Mouse (Mus musculus) liver, embryonic 14.5 days (tissue): ENCODE measurements around the gene Tm9sf3. TPM values are rescaled to one million over a fixed set of nuclear protein-coding genes. Genes with fewer than 3 reads are reported as not detected.

Source experiments
- ATAC-seq: fragments of 200-750 bp; cut with Nextera tagmentation; 2 replicates; pipeline ENCODE4 v1.8.0; 2017; ENCODE audit warnings: moderate number of reproducible peaks, mild to moderate bottlenecking, moderate library complexity; ENCODE audit not compliant: insufficient read depth
- DNase-seq, 3 experiments: peaks; one replicate each; pipeline ENCODE4 v3.0.0-alpha.2; 2012 to 2013; ENCODE audit warnings: low read depth in 3 of 3, low spot score in 3 of 3
- H3K27ac ChIP-seq: fragments of 300-500 bp; sonication (generic); 2 replicates; pipeline ENCODE4 v1.5.1; 2014; ENCODE audit warnings: moderate library complexity, mild to moderate bottlenecking, control low read depth, inconsistent platforms
- H3K27me3 ChIP-seq: fragments of 300-500 bp; sonication (generic); 2 replicates; pipeline ENCODE4 v1.6.1; 2014; ENCODE audit warnings: mild to moderate bottlenecking, low read length, moderate library complexity; ENCODE audit not compliant: control insufficient read depth, insufficient read depth
- H3K36me3 ChIP-seq: fragments of 300-500 bp; sonication (generic); replicated peaks from 2 replicates; pipeline ENCODE4 v1.6.1; 2014; ENCODE audit warnings: low read depth; ENCODE audit not compliant: control insufficient read depth, insufficient read depth
- H3K4me1 ChIP-seq, 2 experiments: fragments of 200-500 bp in 1 of 2; fragments of 300-500 bp in 1 of 2; sonication (generic) in 1 of 2; replicated peaks; 2 replicates each; pipeline ENCODE4 v1.6.1; 2012 to 2014; ENCODE audit warnings: antibody characterized with exemption in 1 of 2, inconsistent platforms in 1 of 2, low read length in 1 of 2; ENCODE audit not compliant: control insufficient read depth in 2 of 2, insufficient read depth in 2 of 2
- H3K4me2 ChIP-seq: fragments of 300-500 bp; sonication (generic); 2 replicates; pipeline ENCODE4 v1.6.1; 2014; ENCODE audit warnings: low read depth, mild to moderate bottlenecking, control low read depth, moderate library complexity
- H3K4me3 ChIP-seq, 2 experiments: fragments of 200-500 bp in 1 of 2; fragments of 300-500 bp in 1 of 2; sonication (generic) in 1 of 2; 2 replicates each; pipeline ENCODE4 v1.5.1; 2012 to 2014; ENCODE audit warnings: low read depth in 2 of 2, low read length in 2 of 2, mild to moderate bottlenecking in 2 of 2, control low read depth in 1 of 2, inconsistent platforms in 1 of 2, moderate library complexity in 1 of 2; ENCODE audit not compliant: insufficient read depth in 1 of 2
- H3K9ac ChIP-seq: fragments of 300-500 bp; sonication (generic); replicated peaks from 2 replicates; pipeline ENCODE4 v1.6.1; 2014; ENCODE audit warnings: mild to moderate bottlenecking, control low read depth, moderate library complexity
- H3K9me3 ChIP-seq: fragments of 300-500 bp; sonication (generic); 2 replicates; pipeline ENCODE4 v1.6.1; 2016; ENCODE audit warnings: low read length, mixed read lengths; ENCODE audit not compliant: control insufficient read depth
- CTCF ChIP-seq: IDR thresholded peaks from 2 replicates; pipeline ENCODE4 v1.5.1; 2016; ENCODE audit warnings: antibody characterized with exemption, low read depth, control low read depth
- EP300 ChIP-seq: IDR thresholded peaks from 2 replicates; pipeline ENCODE4 v1.6.1; 2016; ENCODE audit warnings: antibody characterized with exemption, low read depth
- WGBS: fragments of 180-500 bp; shearing (Covaris S2); extraction: QIAGEN DNeasy Blood & Tissue Kit; methylation state at CpG from one replicate; pipeline ENCODE4 v1.1.7; 2014; ENCODE audit not compliant: insufficient replicate concordance; 5-methylcytosine and 5-hydroxymethylcytosine counted together
- polyA plus RNA-seq, 2 experiments: library from polyadenylated mRNA; depleted of rRNA in 1 of 2; stranded (reverse) in 1 of 2; unstranded in 1 of 2; fragments of >200 nt; fragmentation: Nextera tagmentation in 1 of 2; extraction: Ambion mirVana in 1 of 2; gene quantifications; 2 replicates each; pipeline versions ENCODE4 v1.2.1 to v1.2.3; 2012 to 2014

Gene Tm9sf3
- polyA plus RNA-seq, 2 experiments: 35.0 to 53.0 TPM

GRCm38 (mm10) chr19:41287224-41287623, 23.4 kb upstream of the Tm9sf3 start:
- peaks cover 0 to 3% of the 10 kb centered on the region in 2 experiments; a peak in 1 of 4 replicates for H3K4me1 ChIP-seq
- H3K27ac ChIP-seq: no peak overlapping the region
- 73% methylated on average over 7 of the region's 7 CpGs for WGBS
- H3K27me3 ChIP-seq: no peaks in the 10 kb centered on the region
- TF ChIP-seq CTCF (no peak), EP300 (no peak)
- H3K36me3 ChIP-seq: no peaks in the 10 kb centered on the region
- ATAC-seq (no peak), DNase-seq (no peak)
- no peak overlapping the region for H3K4me2 ChIP-seq
- no peak overlapping the region for H3K4me3 ChIP-seq
- no peak overlapping the region for H3K9ac ChIP-seq
- no peaks in the 10 kb centered on the region for H3K9me3 ChIP-seq

GRCm38 (mm10) chr19:41284515-41284914, 20.7 kb upstream of the Tm9sf3 start:
- ATAC-seq (no peak), DNase-seq (no peak)
- H3K4me3 ChIP-seq: no peak overlapping the region
- 62% methylated on average over 6 of the region's 6 CpGs for WGBS
- H3K27ac ChIP-seq: no peak overlapping the region
- H3K36me3 ChIP-seq: no peaks in the 10 kb centered on the region
- H3K9ac ChIP-seq: no peak overlapping the region
- H3K9me3 ChIP-seq: no peaks in the 10 kb centered on the region
- H3K4me1 ChIP-seq: peaks cover 0 to 3% of the 10 kb centered on the region in 2 experiments; a peak in 1 of 4 replicates
- no peak for TF ChIP-seq EP300
- H3K27me3 ChIP-seq: no peaks in the 10 kb centered on the region
- H3K4me2 ChIP-seq: no peak overlapping the region

- DNase-seq (no peak), ATAC-seq (no peak)
- H3K27ac ChIP-seq: no peak overlapping the region
- H3K4me2 ChIP-seq: no peak overlapping the region
- no peaks in the 10 kb centered on the region for H3K36me3 ChIP-seq
- no peak overlapping the region for H3K9ac ChIP-seq
- no peaks in the 10 kb centered on the region for H3K9me3 ChIP-seq
- TF ChIP-seq EP300 (no peak), CTCF (no peak)
- H3K4me1 ChIP-seq: peaks cover 0 to 3% of the 10 kb centered on the region in 2 experiments; a peak in 1 of 4 replicates
- H3K27me3 ChIP-seq: no peaks in the 10 kb centered on the region
- 25% methylated on average over 5 of the region's 5 CpGs for WGBS
- no peak overlapping the region for H3K4me3 ChIP-seq
Measured at GRCm38 (mm10) chr19:41282718-41283117, 18.9 kb upstream of the Tm9sf3 start.

GRCm38 (mm10) chr19:41282216-41282615, 18.4 kb upstream of the Tm9sf3 start:
- H3K4me1 ChIP-seq: peaks cover 0 to 3% of the 10 kb centered on the region in 2 experiments; a peak in 1 of 4 replicates
- no peak overlapping the region for H3K9ac ChIP-seq
- no peaks in the 10 kb centered on the region for H3K9me3 ChIP-seq
- WGBS: 56% methylated on average over 4 of the region's 4 CpGs
- H3K4me3 ChIP-seq: no peak overlapping the region
- H3K4me2 ChIP-seq: no peak overlapping the region
- no peaks in the 10 kb centered on the region for H3K36me3 ChIP-seq
- DNase-seq (no peak), ATAC-seq (no peak)
- no peak for TF ChIP-seq EP300
- TF ChIP-seq CTCF: no peak
- no peak overlapping the region for H3K27ac ChIP-seq
- no peaks in the 10 kb centered on the region for H3K27me3 ChIP-seq

GRCm38 (mm10) chr19:41279724-41280244, 16.0 kb upstream of the Tm9sf3 start:
- Histone ChIP-seq H3K4me2 (no peak overlapping the region), H3K27ac (no peak overlapping the region), H3K36me3 (no peaks in the 10 kb centered on the region), H3K4me3 (no peak overlapping the region), H3K9ac (no peak overlapping the region), H3K9me3 (no peaks in the 10 kb centered on the region), H3K27me3 (no peaks in the 10 kb centered on the region), H3K4me1 (peaks cover 0 to 8% of the 10 kb centered on the region in 2 experiments; a peak in 1 of 4 replicates)
- no peak for DNase-seq
- 58% methylated on average over 8 of the region's 8 CpGs for WGBS
- no peak for TF ChIP-seq EP300
- TF ChIP-seq CTCF: no peak
- no peak for ATAC-seq
